Mouse (Mus musculus) erythroblast, embryonic 14.5 days (primary cell): ENCODE results near the gene a. TPM values are rescaled to one million over a fixed set of nuclear protein-coding genes. Genes with fewer than 3 reads are reported as not detected.

Experiments
- H3K27me3 ChIP-seq: 2 replicates; pipeline ENCODE4 v1.6.1; 2012; ENCODE audit warnings: inconsistent platforms; ENCODE audit not compliant: control insufficient read depth
- H3K36me3 ChIP-seq: 2 replicates; pipeline ENCODE4 v1.6.1; 2012; ENCODE audit warnings: mild to moderate bottlenecking, inconsistent platforms; ENCODE audit not compliant: control insufficient read depth
- H3K4me1 ChIP-seq: 2 replicates; pipeline ENCODE4 v1.6.1; 2012; ENCODE audit warnings: inconsistent platforms; ENCODE audit not compliant: control insufficient read depth
- H3K4me3 ChIP-seq: replicated peaks from 2 replicates; pipeline ENCODE3; 2012; ENCODE audit warnings: moderate library complexity, mild to moderate bottlenecking, inconsistent platforms
- H3K9me3 ChIP-seq: 2 replicates; pipeline ENCODE4 v1.6.1; 2012; ENCODE audit warnings: low read length, inconsistent platforms, mixed read lengths; ENCODE audit not compliant: control insufficient read depth
- GATA1 ChIP-seq: IDR thresholded peaks from 2 replicates; pipeline ENCODE4 v1.6.1; 2012; ENCODE audit warnings: low read length, inconsistent platforms, mixed read lengths
- TAL1 ChIP-seq: IDR thresholded peaks from 3 replicates; pipeline ENCODE4 v1.6.1; 2012; ENCODE audit warnings: low read length, inconsistent platforms, mixed read lengths
- polyA plus RNA-seq: library from polyadenylated mRNA; stranded (reverse); fragments of >175 nt; gene quantifications from 2 replicates; pipeline ENCODE4 v1.2.3, GENCODE M21; 2012

Gene a
- polyA plus RNA-seq, 1 experiment, result not detected

DNA sequence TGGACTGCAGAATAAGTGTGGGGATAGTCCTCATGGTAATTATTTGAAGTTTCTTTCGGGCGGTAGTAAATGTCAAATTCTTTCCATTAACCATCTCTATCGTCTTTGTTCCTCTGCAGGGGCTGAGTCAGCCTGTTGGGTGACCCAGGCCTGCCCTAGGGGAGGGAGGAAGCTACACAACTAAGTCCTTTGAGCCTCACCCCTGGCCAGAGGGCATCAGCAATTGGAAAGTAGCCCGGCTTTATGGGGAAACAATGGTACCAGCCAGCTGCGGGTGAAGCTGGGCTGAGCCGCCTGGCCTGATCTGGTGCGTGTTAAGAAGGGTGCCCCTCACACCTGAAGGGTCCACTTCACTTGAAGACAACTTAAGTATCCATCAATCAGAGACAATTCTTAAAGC is 308.2 kb downstream of the a start:
- H3K4me1 ChIP-seq, result peaks cover 10% of the 10 kb centered on the region
- H3K4me3 ChIP-seq, result no peak overlapping the region
- H3K9me3 ChIP-seq, result no peaks in the 10 kb centered on the region
- no peaks in the 10 kb centered on the region for H3K27me3 ChIP-seq
- no peaks in the 10 kb centered on the region for H3K36me3 ChIP-seq
- no peak for TF ChIP-seq GATA1
- no peak for TF ChIP-seq TAL1

DNA sequence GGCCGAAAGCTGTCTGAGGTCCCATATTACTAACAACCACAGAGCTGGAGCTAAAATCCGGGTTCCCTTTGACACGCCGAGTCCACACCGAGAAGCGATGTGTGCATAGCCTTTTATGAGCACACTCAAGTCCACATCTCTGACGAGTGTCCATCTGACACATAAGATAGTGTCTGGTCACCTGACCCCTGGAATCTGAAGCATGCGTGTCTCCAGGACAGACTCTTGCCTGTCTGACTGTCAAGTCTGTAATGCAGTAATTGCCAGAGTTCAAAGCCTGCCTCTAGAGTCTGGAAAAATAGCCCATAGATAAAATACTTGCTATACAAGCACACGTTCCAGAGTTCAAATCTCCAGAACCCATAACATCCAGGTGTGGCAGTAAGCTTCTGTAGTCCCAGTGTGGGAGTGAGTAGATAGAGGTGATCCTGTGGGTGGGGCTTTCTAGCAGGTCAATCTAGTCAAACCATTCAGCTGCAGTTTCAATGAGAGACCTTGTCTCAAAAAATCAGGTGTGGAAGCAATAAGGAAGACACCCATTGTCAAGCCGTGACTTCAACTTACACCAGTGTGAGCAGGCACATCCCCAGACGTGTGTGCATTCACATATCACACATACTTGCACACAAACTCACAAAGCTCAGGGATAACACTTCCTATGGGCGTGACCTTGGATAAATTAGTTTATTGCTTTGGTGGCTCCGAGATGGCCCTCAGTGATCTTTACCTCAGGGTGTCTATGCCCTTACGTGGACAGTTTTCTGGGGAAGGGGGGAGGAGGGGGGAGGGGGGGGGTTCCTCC is 309.0 kb downstream of the a start:
- peaks cover 10% of the 10 kb centered on the region for H3K4me1 ChIP-seq
- no peak overlapping the region for H3K4me3 ChIP-seq
- no peaks in the 10 kb centered on the region for H3K9me3 ChIP-seq
- H3K27me3 ChIP-seq, result no peaks in the 10 kb centered on the region
- no peaks in the 10 kb centered on the region for H3K36me3 ChIP-seq
- no peak for TF ChIP-seq TAL1

Other genes starting within 250 kb of the a start
- gene 1700003F12Rik, start 244.3 kb upstream of the a start, polyA plus RNA-seq, result not detected in 2 replicates
- 0.03 TPM in 1 of 2 replicates, not detected in the other for gene Actl10, start 239.6 kb upstream of the a start, polyA plus RNA-seq
- gene Necab3, start 232.5 kb upstream of the a start, polyA plus RNA-seq, result 0.23 and 0.39 TPM in 2 replicates
- 22.6 and 24.0 TPM in 2 replicates for gene E2f1, start 221.5 kb upstream of the a start, polyA plus RNA-seq
- 1.2 and 1.6 TPM in 2 replicates for gene Pxmp4, start 187.7 kb upstream of the a start, polyA plus RNA-seq
- gene Zfp341, start 178.1 kb upstream of the a start, polyA plus RNA-seq, result 2.0 and 2.1 TPM in 2 replicates
- 0.19 and 0.33 TPM in 2 replicates for gene 4930519P11Rik, start 178.0 kb upstream of the a start, polyA plus RNA-seq
- gene Chmp4b, start 139.7 kb upstream of the a start, polyA plus RNA-seq, result 23.8 and 27.6 TPM in 2 replicates
- gene Gm14214, start 21.4 kb upstream of the a start, polyA plus RNA-seq, result not detected in 2 replicates
- 135 and 142 TPM in 2 replicates for gene Raly, start 306 bp upstream of the a start, polyA plus RNA-seq
- 2.6 and 3.2 TPM in 2 replicates for gene Eif2s2, start 101.5 kb downstream of the a start, polyA plus RNA-seq
- gene Gm14226, start 226.9 kb downstream of the a start, polyA plus RNA-seq, result not detected in 2 replicates